Mouse (Mus musculus) brain, embryonic 14.5 days (tissue): ENCODE measurements around the gene Gsap.

Experiments
- CTCF ChIP-seq: fragments of 200-500 bp; IDR thresholded peaks from 2 replicates; pipeline ENCODE4 v1.5.1; 2012; ENCODE audit warnings: inconsistent platforms, mild to moderate bottlenecking, moderate library complexity, borderline replicate concordance; ENCODE audit not compliant: insufficient read depth, insufficient read length; ENCODE audit errors: extremely low read depth
- POLR2A ChIP-seq: fragments of 200-500 bp; IDR thresholded peaks from 2 replicates; pipeline ENCODE4 v1.6.1; 2012; ENCODE audit warnings: mild to moderate bottlenecking, inconsistent platforms, borderline replicate concordance; ENCODE audit not compliant: poor library complexity, insufficient read depth, insufficient read length, severe bottlenecking; ENCODE audit errors: extremely low read depth

DNA sequence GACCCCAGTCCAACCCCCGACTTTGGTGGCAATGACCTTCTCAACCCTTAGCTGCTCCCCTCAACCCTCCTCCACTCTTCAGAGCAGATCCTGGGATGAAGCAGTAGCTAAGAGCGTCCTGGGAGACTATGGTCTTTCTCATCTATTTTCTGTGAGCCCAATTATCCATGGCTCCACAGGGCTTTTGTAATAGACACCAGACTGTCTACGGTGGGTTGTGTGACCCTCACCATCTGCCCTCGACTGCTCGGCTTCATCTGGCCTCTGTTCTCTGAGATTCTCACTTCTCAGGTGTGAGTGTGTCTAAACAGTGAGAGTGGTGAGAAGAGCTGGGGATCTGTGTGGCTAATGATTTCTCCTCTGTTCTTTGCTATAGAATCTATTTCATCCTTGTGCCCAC, 121.1 kb downstream of the Gsap start:
- TF ChIP-seq CTCF (no peak), POLR2A (no peak)
